Mouse (Mus musculus): ENCODE measurements at regions not wholly inside any gene's neighbourhood (a gene's known extent, or its start where the extent isn't known, plus 50 kb on each side); places are given as distances from the start of the nearest gene placed in this dataset.

GRCm38 (mm10) chr2:166280651-166281127, 125.2 kb upstream of the Sulf2 start:
- H3K36me3 ChIP-seq (replicated peaks; ENCODE audit: control insufficient read depth, insufficient read depth, low read depth): no peaks in the 10 kb centered on the region
- ATAC-seq (ENCODE audit: insufficient read depth) (no peak), DNase-seq (ENCODE audit: low read depth in 3 of 3, low spot score in 3 of 3) (no peak)
- no peak for TF ChIP-seq CTCF (IDR thresholded peaks at IDR 0.05; ENCODE audit: low read depth)
- no peak for TF ChIP-seq EP300 (IDR thresholded peaks at IDR 0.05; ENCODE audit: low read depth)
- H3K9me3 ChIP-seq (ENCODE audit: control insufficient read depth, low read length): no peaks in the 10 kb centered on the region
- H3K4me1 ChIP-seq (replicated peaks; ENCODE audit: control insufficient read depth in 2 of 2, insufficient read depth in 2 of 2, low read length in 1 of 2): no peaks in the 10 kb centered on the region
- no peak overlapping the region for H3K4me2 ChIP-seq (ENCODE audit: low read depth)
- no peak overlapping the region for H3K4me3 ChIP-seq (ENCODE audit: insufficient read depth in 1 of 2, low read depth in 2 of 2, low read length in 2 of 2)
- no peaks in the 10 kb centered on the region for H3K27me3 ChIP-seq (ENCODE audit: control insufficient read depth, insufficient read depth, low read length)
- H3K9ac ChIP-seq (replicated peaks): no peak overlapping the region
- WGBS (ENCODE audit: insufficient replicate concordance): 53% methylated on average over 5 of the region's 5 CpGs
- no peak overlapping the region for H3K27ac ChIP-seq

- no peak for DNase-seq (ENCODE audit: low read depth in 3 of 3, low spot score in 3 of 3)
- no peaks in the 10 kb centered on the region for H3K36me3 ChIP-seq (replicated peaks; ENCODE audit: control insufficient read depth, insufficient read depth, low read depth)
- WGBS (ENCODE audit: insufficient replicate concordance): 70% methylated on average over 15 of the region's 15 CpGs
- TF ChIP-seq EP300 (IDR thresholded peaks at IDR 0.05; ENCODE audit: low read depth) (no peak), CTCF (IDR thresholded peaks at IDR 0.05; ENCODE audit: low read depth) (no peak)
- H3K4me1 ChIP-seq (replicated peaks; ENCODE audit: control insufficient read depth in 2 of 2, insufficient read depth in 2 of 2, low read length in 1 of 2): no peaks in the 10 kb centered on the region
- H3K27ac ChIP-seq: no peak overlapping the region
- ATAC-seq (ENCODE audit: insufficient read depth): no peak
- no peaks in the 10 kb centered on the region for H3K27me3 ChIP-seq (ENCODE audit: control insufficient read depth, insufficient read depth, low read length)
- H3K4me2 ChIP-seq (ENCODE audit: low read depth): no peak overlapping the region
- H3K4me3 ChIP-seq (ENCODE audit: insufficient read depth in 1 of 2, low read depth in 2 of 2, low read length in 2 of 2): no peak overlapping the region
- no peak overlapping the region for H3K9ac ChIP-seq (replicated peaks)
- no peaks in the 10 kb centered on the region for H3K9me3 ChIP-seq (ENCODE audit: control insufficient read depth, low read length)
These were observed 124.2 kb upstream of the Sulf2 start for GRCm38 (mm10) chr2:166279676-166280075.

GRCm38 (mm10) chr2:166275398-166275797, 119.9 kb upstream of the Sulf2 start:
- Histone ChIP-seq H3K27me3 (ENCODE audit: control insufficient read depth, insufficient read depth, low read length) (no peaks in the 10 kb centered on the region), H3K27ac (no peak overlapping the region), H3K36me3 (replicated peaks; ENCODE audit: control insufficient read depth, insufficient read depth, low read depth) (no peaks in the 10 kb centered on the region), H3K9ac (replicated peaks) (no peak overlapping the region), H3K4me2 (ENCODE audit: low read depth) (no peak overlapping the region), H3K9me3 (ENCODE audit: control insufficient read depth, low read length) (no peaks in the 10 kb centered on the region), H3K4me3 (ENCODE audit: insufficient read depth in 1 of 2, low read depth in 2 of 2, low read length in 2 of 2) (no peak overlapping the region), H3K4me1 (replicated peaks; ENCODE audit: control insufficient read depth in 2 of 2, insufficient read depth in 2 of 2, low read length in 1 of 2) (no peaks in the 10 kb centered on the region)
- WGBS (ENCODE audit: insufficient replicate concordance): 53% methylated on average over 8 of the region's 8 CpGs
- DNase-seq (ENCODE audit: low read depth in 3 of 3, low spot score in 3 of 3): no peak
- TF ChIP-seq CTCF (IDR thresholded peaks at IDR 0.05; ENCODE audit: low read depth): no peak
- TF ChIP-seq EP300 (IDR thresholded peaks at IDR 0.05; ENCODE audit: low read depth): no peak
- ATAC-seq (ENCODE audit: insufficient read depth): no peak

- Histone ChIP-seq H3K36me3 (replicated peaks; ENCODE audit: control insufficient read depth, insufficient read depth, low read depth) (no peaks in the 10 kb centered on the region), H3K9ac (replicated peaks) (no peak overlapping the region), H3K4me2 (ENCODE audit: low read depth) (no peak overlapping the region), H3K4me1 (replicated peaks; ENCODE audit: control insufficient read depth in 2 of 2, insufficient read depth in 2 of 2, low read length in 1 of 2) (no peaks in the 10 kb centered on the region), H3K27ac (no peak overlapping the region), H3K4me3 (ENCODE audit: insufficient read depth in 1 of 2, low read depth in 2 of 2, low read length in 2 of 2) (no peak overlapping the region), H3K27me3 (ENCODE audit: control insufficient read depth, insufficient read depth, low read length) (no peaks in the 10 kb centered on the region), H3K9me3 (ENCODE audit: control insufficient read depth, low read length) (no peaks in the 10 kb centered on the region)
- no peak for DNase-seq (ENCODE audit: low read depth in 3 of 3, low spot score in 3 of 3)
- no peak for ATAC-seq (ENCODE audit: insufficient read depth)
- WGBS (ENCODE audit: insufficient replicate concordance): 56% methylated on average over 2 of the region's 2 CpGs
- TF ChIP-seq EP300 (IDR thresholded peaks at IDR 0.05; ENCODE audit: low read depth) (no peak), CTCF (IDR thresholded peaks at IDR 0.05; ENCODE audit: low read depth) (no peak)
These were observed 118.5 kb upstream of the Sulf2 start for GRCm38 (mm10) chr2:166274016-166274346.

- no peaks in the 10 kb centered on the region for H3K36me3 ChIP-seq (replicated peaks; ENCODE audit: control insufficient read depth, insufficient read depth, low read depth)
- DNase-seq (ENCODE audit: low read depth in 3 of 3, low spot score in 3 of 3) (no peak), ATAC-seq (ENCODE audit: insufficient read depth) (no peak)
- H3K4me1 ChIP-seq (replicated peaks; ENCODE audit: control insufficient read depth in 2 of 2, insufficient read depth in 2 of 2, low read length in 1 of 2): no peaks in the 10 kb centered on the region
- 71% methylated on average over 23 of the region's 23 CpGs for WGBS (ENCODE audit: insufficient replicate concordance)
- H3K4me3 ChIP-seq (ENCODE audit: insufficient read depth in 1 of 2, low read depth in 2 of 2, low read length in 2 of 2): no peak overlapping the region
- no peaks in the 10 kb centered on the region for H3K9me3 ChIP-seq (ENCODE audit: control insufficient read depth, low read length)
- TF ChIP-seq CTCF (IDR thresholded peaks at IDR 0.05; ENCODE audit: low read depth) (no peak), EP300 (IDR thresholded peaks at IDR 0.05; ENCODE audit: low read depth) (no peak)
- H3K27me3 ChIP-seq (ENCODE audit: control insufficient read depth, insufficient read depth, low read length): no peaks in the 10 kb centered on the region
- no peak overlapping the region for H3K27ac ChIP-seq
- no peak overlapping the region for H3K9ac ChIP-seq (replicated peaks)
- no peak overlapping the region for H3K4me2 ChIP-seq (ENCODE audit: low read depth)
These were observed 118.0 kb upstream of the Sulf2 start for GRCm38 (mm10) chr2:166273312-166274015.
